Mouse (Mus musculus): ENCODE measurements at regions not wholly inside any gene's neighbourhood (a gene's known extent, or its start where the extent isn't known, plus 50 kb on each side); places are given as distances from the start of the nearest gene placed in this dataset.

DNA sequence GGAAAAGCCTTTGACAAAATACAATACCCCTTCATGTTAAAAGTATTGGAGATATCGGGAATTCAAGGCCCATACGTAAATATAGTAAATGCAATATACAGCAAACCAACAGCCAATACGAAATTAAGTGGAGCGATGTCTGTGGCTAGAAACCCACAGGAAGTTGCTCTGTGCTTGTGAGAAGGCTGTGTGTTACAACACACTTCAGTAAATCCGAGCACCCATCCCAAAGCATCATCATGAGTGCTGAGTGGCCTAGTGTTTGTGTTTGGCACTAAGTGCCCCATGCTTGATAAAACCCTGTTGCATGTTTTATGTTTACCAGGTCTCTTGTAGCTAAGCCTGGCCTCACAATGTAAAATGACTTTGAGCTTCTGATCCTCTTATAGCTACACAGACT, 194.3 kb downstream of the Ankrd16 start:
- H3K36me3 ChIP-seq: no peaks in the 10 kb centered on the region
- no peak overlapping the region for H3K27ac ChIP-seq
- H3K9me3 ChIP-seq: no peaks in the 10 kb centered on the region
- no peak overlapping the region for H3K4me2 ChIP-seq (replicated peaks)
- no peak for ATAC-seq (ENCODE audit: insufficient number of reproducible peaks, insufficient read depth, low FRiP score, low TSS enrichment)
- 90% methylated on average over 5 of the region's 5 CpGs for WGBS
- no peaks in the 10 kb centered on the region for H3K27me3 ChIP-seq
- H3K4me3 ChIP-seq: no peak overlapping the region
- H3K9ac ChIP-seq: no peak overlapping the region
- H3K4me1 ChIP-seq: no peaks in the 10 kb centered on the region

- Histone ChIP-seq H3K9ac (no peak overlapping the region), H3K36me3 (no peaks in the 10 kb centered on the region), H3K4me2 (replicated peaks) (no peak overlapping the region), H3K4me1 (no peaks in the 10 kb centered on the region), H3K27ac (no peak overlapping the region), H3K9me3 (no peaks in the 10 kb centered on the region), H3K27me3 (no peaks in the 10 kb centered on the region), H3K4me3 (no peak overlapping the region)
- ATAC-seq (ENCODE audit: insufficient number of reproducible peaks, insufficient read depth, low FRiP score, low TSS enrichment): peak; percentile 64; the same call in 1 of the 2 replicates
- 31% methylated on average over 24 of the region's 24 CpGs for WGBS
Measured at GRCm38 (mm10) chr2:12001938-12002899, 224.5 kb downstream of the Ankrd16 start.

DNA sequence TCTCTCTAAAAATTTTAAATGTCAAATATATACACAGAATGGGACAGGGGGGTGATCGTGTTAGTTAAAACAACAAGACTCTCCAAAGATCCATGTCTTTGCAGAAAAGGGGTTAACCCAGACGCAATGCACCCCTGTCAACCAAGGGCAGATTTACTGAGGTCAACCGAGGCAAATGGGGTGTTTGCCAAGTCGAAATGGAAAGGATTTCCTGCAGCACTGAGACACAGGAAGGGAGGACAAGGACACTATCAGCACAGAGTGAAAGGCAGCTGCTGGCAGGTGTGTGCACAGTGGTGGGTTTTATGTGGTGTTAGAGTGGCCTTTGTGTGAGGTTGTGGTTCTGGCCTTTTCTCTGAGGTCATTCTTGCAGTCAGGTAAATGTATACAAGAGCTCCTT, 226.7 kb downstream of the Ankrd16 start:
- no peak for ATAC-seq (ENCODE audit: insufficient number of reproducible peaks, insufficient read depth, low FRiP score, low TSS enrichment)
- WGBS: 59% methylated on average over 4 of the region's 4 CpGs
- H3K36me3 ChIP-seq: no peaks in the 10 kb centered on the region

GRCm38 (mm10) chr2:12007201-12007600, 229.5 kb downstream of the Ankrd16 start:
- no peak for ATAC-seq (ENCODE audit: insufficient number of reproducible peaks, insufficient read depth, low FRiP score, low TSS enrichment)
- Histone ChIP-seq H3K9me3 (no peaks in the 10 kb centered on the region), H3K4me3 (no peak overlapping the region), H3K27ac (no peak overlapping the region), H3K27me3 (no peaks in the 10 kb centered on the region), H3K4me2 (replicated peaks) (no peak overlapping the region), H3K4me1 (no peaks in the 10 kb centered on the region), H3K9ac (no peak overlapping the region), H3K36me3 (no peaks in the 10 kb centered on the region)
- WGBS: 94% methylated on average over 4 of the region's 4 CpGs

More for the DNA sequence above, 226.7 kb downstream of the Ankrd16 start:
- Histone ChIP-seq H3K4me2 (replicated peaks) (no peak overlapping the region), H3K4me1 (no peaks in the 10 kb centered on the region), H3K27ac (no peak overlapping the region), H3K4me3 (no peak overlapping the region), H3K27me3 (no peaks in the 10 kb centered on the region), H3K9me3 (no peaks in the 10 kb centered on the region), H3K9ac (no peak overlapping the region)

DNA sequence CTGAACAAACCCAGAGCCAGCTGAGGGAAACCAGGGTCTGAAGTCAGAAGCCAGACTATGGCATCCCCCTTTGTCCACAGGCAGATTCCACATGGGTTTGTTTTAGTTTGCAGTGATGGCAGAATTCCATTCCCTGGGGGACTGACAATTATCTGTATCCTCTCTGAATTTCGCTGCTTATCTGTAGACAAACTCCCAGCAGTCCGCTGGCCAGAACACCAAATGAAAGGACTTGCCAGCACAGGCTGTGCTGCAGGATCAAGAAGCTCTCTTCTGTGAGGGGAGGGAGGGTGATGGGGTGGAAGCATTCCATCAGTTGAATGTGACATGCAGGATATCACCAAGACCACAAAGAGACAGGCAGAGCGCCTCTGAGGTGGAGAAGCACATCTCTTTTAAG, 233.8 kb downstream of the Ankrd16 start:
- Histone ChIP-seq H3K4me2 (replicated peaks) (no peak overlapping the region), H3K4me1 (no peaks in the 10 kb centered on the region), H3K9me3 (no peaks in the 10 kb centered on the region), H3K27me3 (no peaks in the 10 kb centered on the region), H3K4me3 (no peak overlapping the region), H3K27ac (no peak overlapping the region), H3K9ac (no peak overlapping the region), H3K36me3 (no peaks in the 10 kb centered on the region)
- ATAC-seq (ENCODE audit: insufficient number of reproducible peaks, insufficient read depth, low FRiP score, low TSS enrichment): no peak
- WGBS: 45% methylated on average over 3 of the region's 3 CpGs

- Histone ChIP-seq H3K9me3 (no peaks in the 10 kb centered on the region), H3K27ac (no peak overlapping the region), H3K4me1 (no peaks in the 10 kb centered on the region), H3K36me3 (no peaks in the 10 kb centered on the region), H3K27me3 (no peaks in the 10 kb centered on the region), H3K9ac (no peak overlapping the region), H3K4me2 (replicated peaks) (no peak overlapping the region), H3K4me3 (no peak overlapping the region)
- WGBS: 60% methylated on average over 1 of the region's 1 CpGs
- no peak for ATAC-seq (ENCODE audit: insufficient number of reproducible peaks, insufficient read depth, low FRiP score, low TSS enrichment)
Measured at GRCm38 (mm10) chr2:12019607-12020006, 241.9 kb downstream of the Ankrd16 start.

DNA sequence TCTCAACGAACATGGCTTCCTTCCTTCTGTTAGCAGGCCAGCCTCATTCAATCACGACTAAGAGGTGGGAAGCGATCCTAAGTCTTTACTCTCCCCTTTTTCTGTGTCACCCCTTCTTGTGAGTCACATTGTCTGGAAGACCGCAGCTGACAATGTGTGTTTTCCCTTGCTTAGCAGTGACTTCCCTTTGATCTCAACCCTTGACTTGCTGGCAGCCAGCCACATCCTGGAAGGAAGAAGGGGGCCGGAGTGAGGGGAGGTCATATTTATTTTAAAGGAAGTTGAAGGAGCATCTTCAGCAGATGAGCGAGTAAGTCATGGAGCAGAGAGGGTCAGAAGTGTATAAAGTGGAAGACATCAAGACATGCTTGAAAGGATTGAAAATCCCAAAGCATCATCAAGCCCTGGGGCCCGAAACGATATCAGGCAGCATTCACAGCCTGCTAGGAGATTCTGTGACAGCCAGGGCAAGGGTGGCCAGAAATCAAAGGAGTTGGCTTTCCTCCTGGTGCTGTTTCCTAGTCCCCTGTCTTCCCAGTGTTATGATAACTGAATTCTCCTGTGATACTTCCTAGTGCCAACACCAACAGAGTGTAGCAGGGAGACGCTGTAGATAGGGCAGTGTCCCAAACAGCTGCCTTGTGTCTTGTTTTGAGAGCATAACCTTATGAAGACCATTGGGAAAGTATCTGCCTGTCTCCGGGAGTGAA, 245.9 kb downstream of the Ankrd16 start:
- no peak for ATAC-seq (ENCODE audit: insufficient number of reproducible peaks, insufficient read depth, low FRiP score, low TSS enrichment)
- Histone ChIP-seq H3K4me1 (no peaks in the 10 kb centered on the region), H3K27ac (no peak overlapping the region), H3K36me3 (no peaks in the 10 kb centered on the region), H3K27me3 (no peaks in the 10 kb centered on the region), H3K4me2 (replicated peaks) (no peak overlapping the region), H3K4me3 (no peak overlapping the region), H3K9me3 (no peaks in the 10 kb centered on the region), H3K9ac (no peak overlapping the region)
- WGBS: 61% methylated on average over 10 of the region's 10 CpGs

DNA sequence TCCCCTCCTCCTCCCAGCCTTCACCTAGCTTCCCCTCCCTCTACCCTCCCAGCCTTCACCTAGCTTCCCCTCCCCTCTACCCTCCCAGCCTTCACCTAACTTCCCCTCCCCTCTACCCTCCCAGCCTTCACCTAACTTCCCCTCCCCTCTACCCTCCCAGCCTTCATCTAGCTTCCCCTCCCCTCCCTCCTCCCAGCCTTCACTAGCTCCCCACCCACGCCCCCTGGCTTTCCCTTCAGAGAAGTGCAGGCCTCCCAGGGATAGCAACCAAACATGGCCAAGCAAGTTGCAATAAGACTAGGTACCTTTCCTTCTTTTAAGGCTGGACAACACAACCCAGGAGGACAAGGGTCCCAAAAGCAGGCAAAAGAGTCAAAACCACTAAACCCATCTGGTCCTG, 248.5 kb downstream of the Ankrd16 start:
- H3K4me1 ChIP-seq: no peaks in the 10 kb centered on the region
- no peak overlapping the region for H3K4me3 ChIP-seq
- no peaks in the 10 kb centered on the region for H3K27me3 ChIP-seq
- no peak for ATAC-seq (ENCODE audit: insufficient number of reproducible peaks, insufficient read depth, low FRiP score, low TSS enrichment)
- no peaks in the 10 kb centered on the region for H3K36me3 ChIP-seq
- no peak overlapping the region for H3K27ac ChIP-seq
- H3K4me2 ChIP-seq (replicated peaks): no peak overlapping the region
- H3K9me3 ChIP-seq: no peaks in the 10 kb centered on the region
- WGBS: 42% methylated on average over 1 of the region's 1 CpGs
- no peak overlapping the region for H3K9ac ChIP-seq

DNA sequence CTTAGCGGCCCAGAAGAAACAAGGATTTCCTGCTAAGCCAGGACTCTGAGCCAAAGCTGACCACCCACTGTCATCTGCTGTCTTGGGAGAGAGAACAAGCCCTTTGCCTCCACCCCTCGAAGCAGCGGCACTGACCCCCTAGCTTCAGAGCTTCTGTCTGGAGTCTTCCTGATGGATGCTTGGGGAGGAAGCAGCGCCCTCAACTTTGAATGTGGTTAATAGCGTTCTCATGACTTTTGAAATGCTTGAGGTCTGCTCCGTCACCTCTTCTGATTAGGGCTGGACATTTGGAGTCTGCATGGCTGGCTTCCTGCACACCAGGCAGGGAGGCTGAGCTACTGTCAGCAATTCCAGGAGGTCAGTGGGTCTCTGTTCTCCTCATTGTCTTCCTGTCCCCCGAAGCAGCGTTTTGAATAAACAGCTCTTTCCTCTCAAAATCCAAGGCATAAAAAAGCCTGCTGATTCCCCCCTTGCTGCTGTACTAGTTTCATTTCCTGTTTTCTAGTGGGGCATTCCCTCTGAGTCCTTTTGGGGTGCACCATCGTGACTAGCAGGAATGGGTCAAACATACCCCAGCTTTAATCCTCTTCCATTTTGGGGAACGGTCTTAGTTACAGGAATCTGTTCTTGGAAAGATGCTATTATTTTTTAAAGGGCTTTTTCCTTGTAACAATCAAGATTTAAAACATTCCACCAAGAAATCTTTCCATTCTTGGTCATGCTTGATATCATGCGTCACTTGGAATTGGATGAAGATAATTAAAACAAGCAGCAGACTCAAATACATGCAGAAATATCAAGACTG, 256.0 kb downstream of the Ankrd16 start:
- no peak overlapping the region for H3K4me3 ChIP-seq

GRCm38 (mm10) chr2:12034323-12034585, 256.6 kb downstream of the Ankrd16 start:
- Histone ChIP-seq H3K36me3 (no peaks in the 10 kb centered on the region), H3K27ac (no peak overlapping the region), H3K4me2 (replicated peaks) (peak overlapping the region; percentile 19), H3K9me3 (no peaks in the 10 kb centered on the region), H3K4me3 (no peak overlapping the region), H3K4me1 (peaks cover 6% of the 10 kb centered on the region; the same call in 1 of the 2 replicates), H3K9ac (no peak overlapping the region), H3K27me3 (no peaks in the 10 kb centered on the region)
- 39% methylated on average over 8 of the region's 8 CpGs for WGBS
- 0 out of 2 replicates have a peak, but pooled peaks have one; percentile 56 for ATAC-seq (ENCODE audit: insufficient number of reproducible peaks, insufficient read depth, low FRiP score, low TSS enrichment)

More for the DNA sequence above, 256.0 kb downstream of the Ankrd16 start:
- H3K27ac ChIP-seq: peak overlapping the region; percentile 76
- H3K9ac ChIP-seq: no peak overlapping the region
- H3K4me1 ChIP-seq: peaks cover 6% of the 10 kb centered on the region; the same call in 1 of the 2 replicates
- no peaks in the 10 kb centered on the region for H3K27me3 ChIP-seq
- no peaks in the 10 kb centered on the region for H3K36me3 ChIP-seq
- peak overlapping the region; percentile 19 for H3K4me2 ChIP-seq (replicated peaks)
- WGBS: 50% methylated on average over 11 of the region's 11 CpGs
- no peaks in the 10 kb centered on the region for H3K9me3 ChIP-seq
- ATAC-seq (ENCODE audit: insufficient number of reproducible peaks, insufficient read depth, low FRiP score, low TSS enrichment): no peak

- WGBS: 45% methylated on average over 7 of the region's 7 CpGs
- H3K9me3 ChIP-seq: no peaks in the 10 kb centered on the region
- H3K27me3 ChIP-seq: no peaks in the 10 kb centered on the region
- H3K4me1 ChIP-seq: peaks cover 5% of the 10 kb centered on the region; the same call in 1 of the 2 replicates
- no peak overlapping the region for H3K4me2 ChIP-seq (replicated peaks)
- no peak overlapping the region for H3K9ac ChIP-seq
- ATAC-seq (ENCODE audit: insufficient number of reproducible peaks, insufficient read depth, low FRiP score, low TSS enrichment): no peak
- H3K4me3 ChIP-seq: no peak overlapping the region
- no peak overlapping the region for H3K27ac ChIP-seq
- H3K36me3 ChIP-seq: no peaks in the 10 kb centered on the region
Measured at GRCm38 (mm10) chr2:12049386-12049785, 252.3 kb downstream of the Itga8 start.
